Mouse (Mus musculus): ENCODE data around the gene Pdzd7.
"Not testable (repeated sequence)": the region's sequence is repeated elsewhere in the genome, so short reads cannot be mapped to it uniquely, and the experiment has no call there.

The Pdzd7 gene

DNA sequence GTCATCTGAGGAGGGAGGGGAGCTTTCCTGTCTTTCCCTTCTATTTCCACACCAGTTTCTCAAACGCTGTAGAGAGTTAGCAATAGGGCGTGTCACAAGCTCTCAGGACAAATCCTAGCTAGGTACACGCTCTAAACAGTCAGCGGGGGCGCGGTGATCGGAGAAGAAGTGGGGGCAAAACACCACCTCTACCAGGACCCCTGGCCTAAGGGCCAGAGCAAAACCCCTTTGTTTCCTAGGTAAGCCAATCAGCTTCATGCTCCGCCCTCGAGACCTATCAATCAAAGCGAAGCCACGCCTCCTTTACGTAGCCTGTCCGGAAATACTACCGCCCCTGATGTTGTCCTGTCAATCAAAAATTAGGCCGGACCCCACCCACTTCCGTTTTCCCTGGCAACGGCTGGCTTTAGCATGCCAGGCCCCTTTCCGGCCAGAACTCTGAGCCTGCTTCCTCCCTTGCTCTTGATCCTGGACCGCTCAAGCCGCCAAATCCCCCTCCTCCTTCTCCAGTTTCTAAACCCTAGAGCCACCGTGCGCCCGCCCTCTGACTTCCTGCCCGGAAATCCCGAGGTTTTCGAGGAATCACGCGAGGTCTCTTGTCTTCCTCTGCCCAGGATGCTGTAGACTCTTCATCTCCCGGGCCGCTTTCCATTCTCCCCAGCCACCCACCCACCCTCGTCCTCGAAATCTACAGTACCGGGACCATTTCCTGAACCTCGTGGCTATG lies 12.8 kb upstream of the Pdzd7 start:
- peak; percentile 84 for DNase-seq (ENCODE audit: low spot score)

GRCm38 (mm10) chr19:45057724-45058112 lies 12.2 kb upstream of the Pdzd7 start:
- DNase-seq (ENCODE audit: low spot score): no peak

GRCm38 (mm10) chr19:45056908-45057698 lies 11.6 kb upstream of the Pdzd7 start:
- no peak for DNase-seq (ENCODE audit: low spot score)

DNA sequence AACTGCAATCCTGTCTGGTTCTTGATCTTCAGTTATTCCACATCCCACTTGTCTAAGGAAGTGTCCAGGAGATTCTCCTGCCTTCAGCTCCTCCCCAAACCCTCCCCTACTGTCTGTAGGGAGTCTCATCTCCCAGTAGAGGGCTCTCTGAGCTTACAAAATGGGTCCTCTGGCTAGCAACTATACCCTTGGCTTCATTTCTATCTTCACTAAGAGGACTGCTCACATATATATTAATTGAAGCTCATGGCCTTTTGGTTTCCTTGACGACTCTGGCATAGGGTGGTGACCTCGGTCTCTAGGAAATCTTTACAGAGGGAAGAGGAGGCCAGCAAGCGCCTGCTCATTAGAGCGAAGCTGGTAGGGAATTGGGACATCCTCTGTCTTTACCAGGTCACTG lies 10.8 kb upstream of the Pdzd7 start:
- DNase-seq (ENCODE audit: low spot score): no peak

DNA sequence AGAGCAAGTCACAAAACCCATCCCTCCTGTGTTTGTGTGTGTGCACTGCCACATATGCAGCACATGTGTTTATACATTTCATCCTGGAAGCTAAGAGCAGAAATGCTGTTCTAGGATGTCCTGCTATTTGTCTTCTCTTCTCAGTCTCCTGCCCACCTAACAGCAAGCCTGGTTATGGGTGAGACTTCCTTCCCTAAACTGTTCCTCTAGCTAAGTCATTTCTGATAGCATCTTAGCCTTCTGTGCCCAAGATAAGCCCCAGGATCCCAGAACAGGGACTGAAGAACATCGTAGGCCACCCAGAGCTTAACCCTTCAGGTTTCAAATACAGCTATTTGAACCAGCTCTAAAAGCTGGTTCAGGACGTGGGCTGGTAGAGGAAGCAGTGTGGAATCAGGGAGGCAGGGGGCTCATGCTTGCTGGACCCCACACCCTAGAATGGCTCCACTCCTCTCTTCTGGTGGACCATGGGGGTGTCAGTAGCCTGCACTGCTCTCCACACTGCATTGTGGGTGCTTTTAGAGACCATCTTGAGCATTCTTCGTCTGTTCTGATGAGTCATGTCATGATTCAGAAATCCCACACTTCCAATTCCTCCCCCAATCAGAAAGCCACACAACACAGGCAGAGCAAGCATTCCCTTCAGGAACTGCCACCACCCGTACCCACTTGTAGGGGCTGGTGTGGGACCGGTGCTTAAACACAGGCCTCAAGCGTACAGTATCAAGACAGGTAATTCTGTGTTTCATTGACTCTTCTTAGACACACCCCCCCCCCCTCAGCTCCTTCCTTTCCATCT lies 9.6 kb upstream of the Pdzd7 start:
- DNase-seq (ENCODE audit: low spot score): no peak

- DNase-seq (ENCODE audit: low spot score): no peak
Observed at GRCm38 (mm10) chr19:45053451-45053850, 7.9 kb upstream of the Pdzd7 start.

DNA sequence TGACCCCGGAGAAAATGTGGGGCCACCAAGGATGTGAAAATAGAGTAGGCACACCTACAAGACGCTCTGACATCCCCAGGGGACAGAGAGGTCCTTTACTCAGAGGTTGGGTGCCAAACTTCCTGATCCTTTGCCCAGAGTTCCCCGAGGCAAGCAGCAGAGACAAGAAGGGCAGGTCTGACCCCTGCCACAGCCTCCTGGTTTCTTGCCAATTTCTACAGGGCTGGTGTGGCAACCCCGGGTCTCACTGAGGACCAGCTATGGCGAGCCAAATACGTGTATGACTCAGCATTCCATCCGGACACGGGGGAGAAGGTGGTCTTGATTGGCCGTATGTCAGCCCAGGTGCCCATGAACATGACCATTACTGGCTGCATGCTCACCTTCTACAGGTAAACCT lies 4.0 kb upstream of the Pdzd7 start:
- no peak for DNase-seq (ENCODE audit: low spot score)

GRCm38 (mm10) chr19:45048644-45049365 lies 3.3 kb upstream of the Pdzd7 start:
- no peak for DNase-seq (ENCODE audit: low spot score)

GRCm38 (mm10) chr19:45047935-45048643 lies 2.6 kb upstream of the Pdzd7 start:
- DNase-seq (ENCODE audit: low spot score): peak; percentile 55

DNA sequence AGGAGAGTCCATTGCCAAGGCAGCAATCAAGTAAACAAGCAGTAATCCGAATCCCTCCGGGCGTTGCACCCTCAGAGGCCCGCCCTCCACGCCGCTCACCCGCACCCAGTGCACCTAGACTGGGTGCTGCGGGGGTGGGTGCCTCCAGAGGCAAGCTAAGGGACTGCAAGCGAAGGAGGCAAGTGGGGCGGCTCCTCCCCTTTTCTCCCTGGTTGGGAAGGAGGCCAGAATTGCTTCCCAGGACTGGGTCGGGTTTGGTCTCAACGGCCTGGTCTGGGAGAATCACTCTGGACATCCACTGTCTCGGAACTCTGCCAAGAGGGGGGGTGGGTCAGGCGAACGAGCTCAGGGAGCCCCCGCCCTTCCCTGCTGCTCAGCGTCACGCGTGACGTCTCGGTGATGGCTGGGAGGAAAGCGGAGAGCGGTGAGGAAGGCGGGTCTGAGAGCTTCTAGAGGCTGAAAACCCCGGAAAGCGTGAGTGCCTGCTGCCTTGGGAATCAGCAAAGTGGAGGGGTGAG lies 2.0 kb upstream of the Pdzd7 start, which contains the start of gene Sfxn3:
Gene Sfxn3 (plus strand): TSS at position 87 of the 518 bp plus-strand sequence.
- peak; percentile 95 for DNase-seq (ENCODE audit: low spot score)

GRCm38 (mm10) chr19:45046523-45047321 lies 1.2 kb upstream of the Pdzd7 start:
- DNase-seq (ENCODE audit: low spot score): peak; percentile 80

- no peak for DNase-seq (ENCODE audit: low spot score)
Observed at GRCm38 (mm10) chr19:45045236-45045635, 281 bp downstream of the Pdzd7 start.

DNA sequence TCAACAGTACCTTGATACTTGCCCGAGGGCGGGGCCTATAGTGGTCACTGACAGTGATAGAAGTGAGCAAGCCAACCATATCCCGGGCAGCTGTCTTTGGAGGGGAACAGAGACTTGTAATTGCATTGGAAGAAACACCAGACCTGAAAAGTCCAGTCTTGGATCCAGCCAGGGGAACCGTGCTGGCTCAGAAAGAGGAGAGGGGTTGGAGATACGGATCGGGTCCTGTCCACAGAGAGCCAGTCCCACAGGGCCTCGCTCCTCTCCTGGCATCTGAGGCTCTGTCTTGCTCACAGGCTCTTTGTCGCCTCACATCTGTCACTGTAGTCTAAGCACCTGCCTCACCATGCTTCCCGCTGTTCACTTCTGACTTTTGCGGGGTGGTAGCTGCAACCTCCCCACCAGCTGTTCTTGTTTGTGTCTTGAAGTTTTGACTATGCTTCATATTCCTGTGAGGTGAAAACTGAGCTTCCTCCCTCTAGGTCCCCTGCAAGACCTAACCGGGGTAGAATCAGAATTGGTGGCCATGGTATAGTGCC lies 1.1 kb downstream of the Pdzd7 start:
- DNase-seq (ENCODE audit: low spot score): no peak

DNA sequence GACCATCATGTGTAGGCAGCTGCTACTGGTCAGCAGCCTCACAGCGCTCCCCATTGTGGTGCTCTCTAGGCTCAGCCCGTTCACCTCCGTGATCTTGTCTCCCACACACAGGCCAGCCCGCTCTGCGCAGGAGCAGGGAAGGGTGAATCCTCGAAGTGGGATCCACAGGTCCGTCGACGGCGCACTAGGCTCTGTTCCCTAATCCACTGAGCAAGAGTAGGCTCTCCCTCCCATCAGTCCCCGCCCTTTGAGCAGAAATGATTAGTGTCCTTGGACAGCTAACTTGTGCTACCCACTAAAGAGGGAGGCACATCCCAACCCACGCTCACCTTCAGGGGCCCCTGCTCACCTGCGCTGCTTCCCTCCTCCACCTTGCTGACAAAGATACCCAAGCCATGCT lies 5.3 kb downstream of the Pdzd7 start:
- no peak for DNase-seq (ENCODE audit: low spot score)

GRCm38 (mm10) chr19:45038198-45038597 lies 7.3 kb downstream of the Pdzd7 start:
- not testable (repeated sequence) for DNase-seq (ENCODE audit: low spot score)

DNA sequence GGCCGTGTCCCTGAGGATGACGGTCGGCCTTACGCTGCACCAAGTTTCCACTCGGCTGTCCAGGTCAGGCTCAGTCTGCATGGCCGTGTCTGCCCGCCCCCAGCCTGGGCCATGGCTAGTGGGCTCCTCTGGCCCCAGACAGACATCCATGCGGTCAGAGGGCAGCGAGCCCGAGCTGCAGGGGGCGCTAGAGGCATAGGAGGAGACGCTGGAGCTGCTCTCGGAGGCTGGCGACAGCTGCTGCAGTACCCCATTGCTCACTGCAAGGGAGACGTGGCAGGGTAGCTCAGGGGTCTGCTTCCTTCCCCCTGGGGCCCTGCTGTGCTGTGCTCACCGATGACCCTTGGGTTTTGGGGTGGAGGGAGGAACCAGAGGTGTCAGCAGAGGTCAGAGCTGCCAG lies 8.7 kb downstream of the Pdzd7 start:
- peak; percentile 63 for DNase-seq (ENCODE audit: low spot score)

DNA sequence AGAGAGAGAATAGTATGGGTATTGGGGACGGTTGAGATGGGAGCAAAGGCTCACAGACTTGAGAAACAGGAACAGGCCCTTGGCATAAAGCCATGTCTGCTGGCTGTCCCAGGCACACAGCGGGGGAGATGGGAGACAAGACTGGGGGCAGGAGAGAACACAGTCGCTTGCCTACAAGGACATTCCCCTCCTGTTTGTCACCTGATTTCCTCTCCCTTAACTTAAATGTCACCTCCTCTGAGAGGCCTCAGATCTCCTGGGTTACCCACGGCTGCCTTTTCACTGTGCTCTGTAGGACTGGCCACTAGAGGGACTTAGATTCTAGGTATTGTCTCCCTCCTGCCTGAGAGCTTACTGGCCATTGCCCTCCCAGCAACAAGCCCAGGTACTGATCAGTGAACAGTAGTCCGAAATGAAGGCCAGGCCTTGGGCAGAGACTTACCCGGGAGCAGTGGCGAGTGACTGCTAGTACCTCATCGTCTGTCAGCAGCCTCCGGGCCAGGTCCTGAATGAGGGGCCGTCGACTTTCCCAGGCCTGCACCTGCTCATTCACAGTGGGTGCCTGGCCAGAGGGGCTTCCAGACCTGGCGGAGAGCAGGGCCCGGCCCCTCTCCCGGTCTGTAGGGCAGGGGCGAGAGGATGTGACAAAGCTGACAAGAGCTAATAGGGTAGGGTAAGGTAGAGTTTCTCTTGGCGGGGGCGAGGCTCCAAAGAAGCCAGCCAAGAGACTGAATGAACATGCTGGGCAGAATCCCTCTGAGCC lies 12.8 kb downstream of the Pdzd7 start:
- no peak for DNase-seq (ENCODE audit: low spot score)

DNA sequence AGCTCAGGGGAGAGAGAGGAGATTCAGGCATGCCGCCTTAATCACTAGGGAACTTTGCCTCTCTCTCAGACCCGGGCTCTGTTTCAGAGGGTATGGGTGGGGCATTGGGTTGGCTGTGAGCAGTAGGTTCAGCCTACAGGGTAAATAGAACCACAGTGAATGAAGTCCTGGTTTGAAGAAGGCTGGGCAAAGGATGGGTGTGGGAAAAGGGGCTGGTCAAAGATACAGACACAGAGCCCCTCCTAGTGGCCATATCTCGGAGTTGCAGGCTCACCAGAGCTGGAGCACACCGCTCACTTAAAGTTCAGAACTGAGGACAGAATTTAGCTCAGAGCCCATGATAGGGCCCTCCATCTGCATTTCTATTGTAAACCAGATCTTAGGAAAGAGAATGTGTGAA lies 13.7 kb downstream of the Pdzd7 start:
- DNase-seq (ENCODE audit: low spot score): peak; percentile 67

Measured in urinary bladder, postnatal 25 days (tissue).